Mouse (Mus musculus): ENCODE measurements around the gene Magi1.

The Magi1 gene

DNA sequence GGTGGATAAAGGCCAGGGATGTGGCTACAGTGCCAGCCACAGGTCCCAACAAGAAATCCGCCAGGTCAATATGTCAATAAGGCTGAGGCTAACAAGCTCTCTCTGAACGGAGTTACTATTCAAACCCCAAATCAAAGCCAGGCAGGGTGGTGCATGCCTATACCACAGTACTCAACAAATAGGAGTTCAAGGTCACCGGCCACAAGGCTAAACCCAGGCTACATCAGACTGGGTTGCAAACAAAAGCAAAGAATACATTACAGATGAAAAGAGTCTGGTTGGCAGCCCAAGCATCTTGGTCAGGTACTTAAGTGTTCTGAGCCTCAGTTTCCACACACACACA is 25.9 kb downstream of the Magi1 start:
- no peak for DNase-seq (ENCODE audit: low spot score)

DNA sequence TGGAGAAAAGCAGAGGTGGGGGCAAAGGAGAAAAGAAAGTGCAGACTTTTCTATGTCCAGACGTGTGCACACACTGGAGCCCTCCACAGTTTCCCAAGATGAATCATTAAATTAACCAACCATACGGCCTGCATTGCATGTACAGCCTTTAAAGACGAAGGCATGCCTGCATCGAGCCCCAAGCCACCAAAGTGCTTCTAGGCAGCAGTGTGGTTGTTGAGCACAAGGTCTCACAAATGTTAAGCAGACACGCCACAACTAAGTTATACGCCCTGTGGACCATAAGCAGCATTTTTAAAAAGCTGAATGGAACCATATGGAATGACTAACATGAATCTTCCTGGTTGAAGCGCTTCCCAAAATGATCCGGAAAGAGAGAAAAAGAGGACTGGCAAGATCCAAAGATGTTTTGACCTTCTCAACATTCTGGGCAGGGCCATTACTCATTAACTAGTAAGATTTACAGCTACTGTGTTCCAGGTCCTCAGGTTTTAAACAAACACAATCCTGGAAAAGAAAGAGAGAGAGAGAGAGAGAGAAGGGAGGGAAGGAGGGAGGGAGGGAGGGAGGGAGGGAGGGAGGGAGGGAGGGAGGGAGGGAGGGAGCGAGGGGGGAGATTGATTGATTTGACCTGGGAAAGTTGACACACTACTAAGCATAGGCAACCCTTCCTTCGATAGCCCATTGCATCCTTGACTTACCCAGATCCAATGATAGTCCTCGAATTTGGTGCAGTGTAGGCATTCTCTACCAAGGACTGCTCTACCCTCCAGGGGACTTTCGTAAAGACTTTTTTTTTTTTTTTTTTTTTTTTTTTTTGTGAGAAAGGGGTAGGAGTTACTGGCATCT is 26.5 kb downstream of the Magi1 start:
- no peak for DNase-seq (ENCODE audit: low spot score)

DNA sequence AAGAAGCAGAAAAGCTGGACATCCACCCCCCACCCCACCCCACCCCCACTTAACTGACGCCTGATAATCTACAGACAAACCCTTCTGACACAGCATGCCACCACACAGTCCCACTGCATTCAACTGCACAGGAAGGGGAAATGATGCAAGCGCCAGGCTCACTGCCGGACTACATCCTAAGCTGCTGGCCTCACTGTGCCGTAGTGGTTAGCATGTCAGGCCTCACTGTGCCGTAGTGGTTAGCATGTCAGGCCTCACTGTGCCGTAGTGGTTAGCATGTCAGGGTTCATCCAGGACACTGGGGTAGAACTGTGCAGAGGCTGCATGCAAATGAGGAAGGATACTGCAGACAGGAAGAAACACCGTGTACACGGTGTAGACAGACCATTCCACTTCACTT is 29.8 kb downstream of the Magi1 start:
- DNase-seq (ENCODE audit: low spot score), result no peak

DNA sequence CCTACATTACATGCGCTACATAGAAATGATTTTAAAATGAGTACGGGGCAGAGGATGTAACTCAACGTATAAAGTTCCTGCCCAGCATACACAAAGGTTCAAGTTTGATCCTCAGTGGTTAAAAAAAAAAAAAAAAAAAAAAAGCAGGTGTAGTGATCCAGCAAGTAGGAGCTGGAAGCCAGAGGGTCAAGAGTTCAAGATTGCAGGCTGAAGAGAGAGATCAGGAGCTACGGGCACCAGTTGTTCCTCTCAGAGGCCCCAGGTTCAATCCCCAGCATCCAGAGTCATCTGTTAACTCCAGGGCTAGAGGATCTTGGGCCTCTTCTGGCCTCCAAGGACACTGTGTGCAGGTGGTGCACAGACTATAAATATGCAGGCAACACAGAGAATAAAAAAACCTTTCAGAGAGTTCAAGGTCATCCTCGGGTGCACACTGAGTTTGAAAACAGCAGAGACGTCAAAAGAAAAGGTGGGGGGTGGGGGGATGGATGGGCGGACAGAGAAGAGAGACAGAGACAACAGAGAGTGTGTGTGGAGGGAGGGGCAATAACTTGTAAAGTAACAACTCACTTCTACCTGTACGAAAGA is 32.3 kb downstream of the Magi1 start:
- no peak for DNase-seq (ENCODE audit: low spot score)

DNA sequence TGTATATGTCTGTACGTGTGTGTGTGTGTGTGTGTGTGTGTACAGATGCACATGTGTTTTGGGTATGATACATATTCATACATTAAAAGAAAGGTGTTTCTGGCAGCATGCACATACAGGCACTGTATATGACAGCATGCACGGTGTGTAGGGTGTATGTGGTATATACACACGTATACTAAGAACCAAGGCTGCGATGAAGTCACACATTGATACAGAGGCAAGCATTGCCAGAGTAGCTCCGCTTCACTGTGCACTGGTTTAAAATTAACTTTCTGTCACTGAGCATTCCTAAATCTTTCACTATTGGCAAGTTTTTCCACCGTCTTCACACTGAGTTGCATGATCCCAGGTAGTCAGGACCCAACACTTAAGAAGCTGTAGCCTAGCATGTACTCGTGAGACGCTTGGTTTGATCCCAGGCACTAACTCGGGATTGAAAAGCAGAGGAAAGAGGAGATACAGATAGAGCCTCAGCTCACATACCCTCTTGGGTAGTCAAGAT is 34.4 kb downstream of the Magi1 start:
- DNase-seq (ENCODE audit: low spot score), result no peak

DNA sequence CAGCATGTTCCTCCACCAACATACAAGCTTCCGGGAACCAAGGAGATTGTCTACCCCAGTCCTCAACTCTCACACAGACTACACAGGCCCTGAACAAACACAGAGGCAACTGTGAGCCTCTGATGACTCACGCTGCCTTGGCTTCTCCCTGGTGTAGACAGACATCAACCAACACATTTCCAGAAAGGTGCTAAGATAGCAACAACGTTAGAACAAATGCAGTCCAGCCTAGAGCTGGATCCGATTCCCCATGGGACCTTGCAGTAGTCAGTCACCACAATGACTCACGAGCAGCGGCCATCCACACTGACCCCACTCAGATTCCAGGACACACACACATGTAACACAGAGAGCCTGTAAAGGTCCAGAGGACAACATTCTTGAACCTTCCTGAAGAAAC is 42.5 kb downstream of the Magi1 start:
- DNase-seq (ENCODE audit: low spot score), result no peak

DNA sequence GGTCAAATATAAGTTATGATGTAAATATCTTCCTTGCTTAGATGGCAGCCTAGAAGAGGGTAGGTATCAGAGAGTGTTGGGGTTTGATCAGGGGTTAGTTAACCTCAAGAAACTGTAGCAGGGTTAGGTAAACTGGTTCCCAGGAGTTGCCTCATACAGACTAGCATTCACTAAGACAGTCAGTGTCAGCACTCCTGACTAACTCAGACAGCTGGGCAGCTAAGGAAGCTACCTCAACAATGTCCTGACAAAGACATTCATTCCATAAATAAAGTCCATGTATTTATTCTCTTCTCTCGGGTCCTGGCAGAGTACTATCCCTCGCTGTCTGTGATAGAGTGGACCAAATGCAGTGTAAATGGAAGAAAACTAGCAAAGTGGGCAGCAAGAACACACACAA is 45.1 kb downstream of the Magi1 start:
- no peak for DNase-seq (ENCODE audit: low spot score)

DNA sequence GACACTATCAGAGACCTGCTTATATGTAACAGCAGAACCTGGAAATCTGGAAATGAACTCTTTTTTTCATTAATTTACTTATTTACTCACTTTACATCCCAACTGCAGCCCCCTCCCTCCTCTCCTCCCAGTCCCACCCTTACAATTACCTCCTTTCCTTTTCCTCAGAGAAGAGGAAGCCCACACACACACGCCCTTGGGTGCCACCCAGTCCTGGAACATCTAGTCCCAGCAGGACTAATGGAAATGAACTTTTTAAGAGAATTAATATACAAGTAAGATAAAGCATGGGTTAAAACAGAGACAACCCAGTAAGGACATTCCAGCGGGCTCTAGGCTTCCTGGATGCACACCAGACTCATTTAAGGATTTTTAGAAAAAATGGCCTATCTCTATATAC is 46.8 kb downstream of the Magi1 start:
- no peak for DNase-seq (ENCODE audit: low spot score)

DNA sequence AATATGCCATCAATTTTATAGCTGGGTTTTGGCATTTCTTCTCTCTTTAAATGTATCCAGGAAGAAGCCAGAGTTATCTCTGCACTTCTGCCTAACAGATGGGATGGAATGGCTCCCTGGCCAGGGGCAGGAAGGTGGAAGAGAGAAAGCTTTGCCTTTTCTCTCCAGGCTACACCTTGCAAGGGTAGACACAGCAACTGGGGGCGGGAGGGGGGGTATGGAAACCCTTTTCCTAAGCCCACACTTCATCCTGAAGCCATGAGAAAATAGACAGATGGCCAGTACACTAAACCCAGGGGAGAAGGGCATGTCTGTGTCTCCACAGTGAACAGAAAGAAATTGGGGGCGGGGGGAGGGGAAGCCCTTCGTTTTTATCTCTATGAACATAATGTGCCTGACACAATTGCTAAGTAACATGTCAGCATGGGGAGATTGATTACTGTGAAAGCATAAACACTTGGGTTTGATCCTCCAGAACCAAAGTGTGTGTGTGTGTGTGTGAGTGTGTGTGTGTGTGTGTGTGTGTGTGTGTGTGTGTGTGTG is 51.4 kb downstream of the Magi1 start:
- no peak for DNase-seq (ENCODE audit: low spot score)

DNA sequence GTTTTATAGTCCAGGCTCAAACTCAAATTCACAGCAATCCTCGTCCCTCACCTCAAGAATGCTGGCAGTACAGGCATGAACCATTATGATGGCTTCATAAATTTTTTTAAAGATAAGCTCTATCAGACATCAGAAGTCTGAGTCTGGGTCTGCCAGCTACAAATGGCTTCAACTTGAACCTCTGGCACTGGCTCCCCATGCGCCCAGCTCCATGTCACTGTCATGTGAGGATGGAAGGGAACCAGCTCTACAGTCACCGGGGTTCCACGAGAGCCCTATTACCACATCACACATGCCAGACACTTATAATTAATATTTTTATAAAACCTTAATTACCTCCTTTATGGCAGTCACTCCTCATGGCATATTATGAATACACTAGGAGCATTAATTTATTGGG is 51.9 kb downstream of the Magi1 start:
- DNase-seq (ENCODE audit: low spot score), result no peak

DNA sequence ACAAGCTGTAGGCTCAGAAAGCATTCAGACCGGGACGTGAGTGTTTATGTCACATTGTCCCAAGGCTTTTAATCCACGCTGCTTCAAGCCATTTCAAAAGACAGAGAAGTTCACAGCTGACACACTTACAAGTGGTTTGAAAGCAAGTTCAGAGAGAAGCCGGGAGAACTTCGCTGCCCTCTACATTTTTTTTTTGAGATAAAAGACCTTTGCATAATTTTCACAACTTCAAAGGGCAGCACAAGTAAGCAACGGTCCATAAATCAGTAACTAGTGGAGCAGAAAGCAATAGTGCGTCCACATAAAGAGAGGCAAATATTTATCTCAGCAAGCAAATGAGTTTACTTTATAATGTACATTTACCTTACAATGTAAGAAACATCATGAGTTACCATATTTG is 52.4 kb downstream of the Magi1 start:
- DNase-seq (ENCODE audit: low spot score), result no peak

DNA sequence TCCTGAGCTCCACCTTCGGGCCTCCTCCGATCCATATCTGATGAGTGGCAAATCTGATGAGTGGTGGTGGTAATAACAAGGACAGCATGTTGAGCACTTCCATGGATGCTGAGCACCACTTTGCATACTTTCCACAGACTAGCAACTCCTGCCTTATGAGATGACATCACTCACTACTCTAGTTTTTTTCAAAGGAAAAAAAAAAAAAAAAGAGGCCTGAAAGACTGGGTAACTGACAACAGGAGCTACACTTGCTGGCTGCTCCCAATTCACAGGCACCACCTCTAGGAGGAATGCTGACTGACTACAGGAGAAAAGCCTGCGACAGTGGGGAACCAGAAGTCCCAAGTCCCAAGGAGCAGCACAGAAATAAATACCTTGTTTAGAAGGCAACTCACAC is 52.8 kb downstream of the Magi1 start:
- DNase-seq (ENCODE audit: low spot score), result no peak

DNA sequence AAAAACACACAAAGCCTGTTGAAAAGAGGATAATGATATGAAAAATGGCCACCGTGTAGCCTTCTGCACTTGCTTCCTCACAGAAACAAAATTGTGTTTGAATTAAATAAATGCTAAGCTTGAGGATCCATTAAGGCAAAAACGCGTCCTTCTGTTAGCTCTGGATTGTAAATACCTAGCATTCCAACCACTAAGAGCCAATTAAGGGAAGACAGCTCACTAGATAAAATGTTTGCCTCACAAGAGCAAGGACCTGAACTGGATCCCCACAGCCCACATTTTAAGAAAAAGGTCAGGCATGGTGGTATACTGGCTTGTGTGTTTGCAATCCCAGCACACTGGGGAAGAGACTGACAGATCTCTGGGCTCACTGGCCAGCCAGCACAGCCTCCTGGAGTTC is 53.6 kb downstream of the Magi1 start:
- no peak for DNase-seq (ENCODE audit: low spot score)

DNA sequence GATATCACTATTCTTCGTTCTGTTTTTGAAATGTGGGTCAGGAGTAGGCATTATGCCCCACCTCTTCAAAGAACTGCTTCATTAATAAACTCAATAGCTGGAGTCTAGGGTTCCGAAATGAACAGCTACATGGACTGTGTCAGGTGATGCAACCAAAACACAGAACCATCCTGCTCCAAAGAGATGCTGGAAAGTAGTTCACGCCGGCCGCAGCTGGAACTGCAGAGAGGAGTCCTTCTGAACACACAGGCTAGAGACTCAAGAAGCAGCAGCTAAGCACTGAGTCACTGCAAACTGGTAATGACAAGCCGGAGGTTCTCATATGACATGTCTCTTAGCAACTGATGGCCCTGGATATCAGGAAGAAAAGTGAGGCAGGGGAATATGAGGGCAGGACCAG is 57.5 kb downstream of the Magi1 start:
- no peak for DNase-seq (ENCODE audit: low spot score)

DNA sequence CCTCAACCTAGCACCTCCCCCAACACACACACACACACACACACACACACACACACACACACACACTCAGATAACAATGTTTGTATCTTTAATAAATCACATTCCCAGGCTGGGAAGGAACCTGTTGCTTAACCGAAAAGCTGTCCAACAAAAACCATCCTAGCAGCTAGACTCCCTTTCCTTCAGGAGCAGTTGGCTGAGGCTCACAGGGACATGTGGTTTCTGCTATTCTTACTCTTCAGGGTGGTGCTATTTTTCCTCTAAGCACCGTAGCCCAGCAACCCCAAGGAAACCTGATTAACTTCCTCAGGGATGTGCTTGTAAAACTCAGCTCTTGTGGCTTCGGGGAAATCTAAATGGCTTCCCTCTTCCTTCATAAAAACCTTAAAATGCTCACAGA is 57.9 kb downstream of the Magi1 start:
- DNase-seq (ENCODE audit: low spot score), result no peak

DNA sequence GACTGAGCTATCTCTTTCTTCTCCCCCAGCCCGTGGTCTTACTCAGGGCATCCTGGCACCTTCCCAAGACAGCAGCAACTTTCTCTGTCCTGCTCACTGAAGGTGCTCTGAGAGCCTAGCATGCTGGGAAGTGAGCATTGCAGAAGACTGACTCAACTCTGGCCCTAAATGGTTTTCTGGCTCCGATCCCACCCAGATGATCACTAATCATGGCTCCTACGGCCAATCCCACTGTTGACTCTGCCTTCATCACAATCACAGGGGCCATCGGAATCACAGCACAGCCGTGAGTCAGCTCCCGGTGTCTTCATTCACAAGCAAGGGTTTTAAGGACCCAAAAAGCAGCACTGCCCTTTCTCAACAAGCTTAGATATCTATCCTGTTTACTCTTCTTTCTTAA is 58.6 kb downstream of the Magi1 start:
- no peak for DNase-seq (ENCODE audit: low spot score)

DNA sequence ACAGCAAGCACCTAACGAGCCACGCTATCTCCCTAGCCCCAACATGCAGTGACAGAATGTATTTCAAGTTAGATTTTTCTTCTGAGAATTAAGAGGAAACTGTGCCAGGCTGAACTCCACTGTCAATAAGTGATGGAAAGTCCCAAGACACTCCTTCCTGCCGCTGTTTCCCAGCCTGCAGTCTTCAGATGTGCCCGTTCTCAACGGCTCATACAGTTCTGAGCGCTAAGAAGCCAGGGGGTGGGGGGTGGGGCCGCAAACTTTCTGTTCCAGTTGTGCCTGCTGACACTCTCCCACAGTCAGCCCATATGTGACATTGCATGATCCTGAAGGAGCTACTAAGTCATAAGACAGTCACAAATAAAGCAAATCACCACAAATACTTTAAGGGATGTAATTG is 61.5 kb downstream of the Magi1 start:
- DNase-seq (ENCODE audit: low spot score), result no peak

DNA sequence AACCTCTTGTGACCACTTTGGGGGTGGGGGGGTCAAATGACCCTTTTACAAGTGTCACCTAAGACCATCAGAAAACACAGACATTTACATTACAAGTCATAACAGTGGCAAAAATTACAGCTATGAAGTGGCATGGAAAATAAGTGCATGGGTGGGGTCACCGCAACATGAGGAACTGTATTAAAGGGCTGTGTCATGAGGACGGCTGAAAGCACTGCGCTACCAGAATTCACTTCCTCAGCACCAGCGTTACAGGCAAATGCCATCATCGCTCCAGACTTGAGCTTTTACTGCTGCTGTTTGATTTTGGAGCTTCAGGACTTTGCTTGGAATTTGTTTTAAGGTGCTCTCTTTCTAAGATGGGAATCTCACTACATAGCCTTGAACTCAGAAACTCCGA is 62.0 kb downstream of the Magi1 start:
- DNase-seq (ENCODE audit: low spot score), result no peak

DNA sequence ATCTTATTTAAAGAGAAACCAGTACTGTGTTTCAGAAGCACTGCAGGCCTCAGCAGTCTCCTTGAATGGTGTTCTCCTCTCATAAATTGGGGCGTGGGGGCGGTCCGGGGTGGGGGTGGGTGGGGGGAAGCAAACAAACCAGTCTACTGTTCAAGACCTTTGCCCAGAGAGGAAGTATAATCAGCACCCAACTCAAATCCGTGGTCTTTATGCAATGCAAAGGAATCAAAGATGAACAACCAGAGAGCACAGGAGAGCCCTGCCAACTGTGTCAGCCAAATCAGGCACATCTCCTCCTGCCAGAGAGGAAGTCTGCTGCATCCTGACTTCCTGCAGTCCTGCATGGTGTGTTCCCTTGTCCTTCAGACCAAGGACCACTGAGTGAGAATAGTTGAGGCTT is 65.6 kb downstream of the Magi1 start:
- DNase-seq (ENCODE audit: low spot score), result no peak

DNA sequence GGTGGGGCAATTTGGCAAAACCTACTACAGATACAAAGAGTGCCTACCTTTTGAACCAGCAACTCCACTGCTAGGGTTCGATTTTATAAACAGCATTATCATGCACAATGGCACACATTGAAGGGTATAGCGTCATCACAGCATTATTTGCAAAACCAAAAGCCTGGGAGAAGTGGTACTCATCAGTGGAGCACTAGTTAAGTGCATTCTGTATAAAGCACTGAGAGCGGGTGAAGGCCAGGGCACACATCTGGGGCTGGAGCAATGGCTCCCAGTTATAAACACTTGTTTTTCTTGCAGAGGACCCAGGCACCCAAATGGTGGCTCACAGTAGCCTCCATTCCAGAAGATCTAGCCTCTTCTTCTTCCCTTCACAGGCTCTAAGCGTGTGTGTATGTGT is 67.9 kb downstream of the Magi1 start:
- DNase-seq (ENCODE audit: low spot score), result no peak

DNA sequence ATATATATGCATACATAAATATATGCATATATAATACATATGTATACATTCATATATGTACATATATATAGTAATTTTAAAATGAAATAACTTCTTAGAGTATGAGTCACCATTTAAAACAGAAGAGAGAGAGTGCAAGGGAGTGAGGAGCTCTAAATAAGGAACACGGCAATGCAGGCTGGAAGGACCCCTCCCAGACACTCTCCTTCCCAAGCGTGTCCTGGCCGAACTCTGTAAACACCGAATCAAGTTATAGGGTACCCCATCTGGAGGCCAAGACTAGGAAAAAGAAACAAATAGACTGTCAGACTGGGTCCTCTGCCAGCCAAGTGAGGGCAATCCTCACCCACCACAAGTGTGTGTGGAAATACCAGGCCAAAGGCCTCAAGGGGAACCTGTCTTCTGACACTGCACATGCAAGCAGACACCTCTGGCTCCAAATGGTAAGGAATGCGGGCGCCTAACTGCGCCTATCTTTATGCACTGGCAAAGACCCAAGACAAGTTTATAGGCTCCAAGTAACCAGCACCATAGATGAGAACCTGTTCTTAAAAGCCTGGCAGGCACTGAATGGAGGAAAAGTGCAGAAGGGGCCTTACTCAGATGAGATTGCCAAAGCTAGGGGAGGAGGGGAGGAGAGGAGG is 68.7 kb downstream of the Magi1 start:
- DNase-seq (ENCODE audit: low spot score), result no peak

DNA sequence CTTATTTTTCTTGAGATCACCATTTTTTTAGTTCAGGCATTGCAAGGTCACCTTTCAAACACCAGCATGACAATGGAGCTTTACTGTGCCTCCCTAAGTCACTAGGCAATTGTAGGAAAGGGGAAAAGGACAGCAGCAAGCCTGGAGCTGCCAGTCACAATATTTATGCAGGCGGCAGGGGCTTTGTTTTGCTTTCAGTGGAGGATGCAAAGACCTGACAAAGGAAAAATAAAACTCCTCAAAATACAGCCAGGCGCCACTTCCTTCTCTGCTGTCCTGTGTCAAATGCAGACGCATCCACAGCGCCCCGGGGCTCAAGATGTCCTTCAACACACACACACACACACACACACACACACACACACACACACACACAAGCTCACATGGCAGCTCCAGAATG is 77.8 kb downstream of the Magi1 start:
- DNase-seq (ENCODE audit: low spot score), result no peak

DNA sequence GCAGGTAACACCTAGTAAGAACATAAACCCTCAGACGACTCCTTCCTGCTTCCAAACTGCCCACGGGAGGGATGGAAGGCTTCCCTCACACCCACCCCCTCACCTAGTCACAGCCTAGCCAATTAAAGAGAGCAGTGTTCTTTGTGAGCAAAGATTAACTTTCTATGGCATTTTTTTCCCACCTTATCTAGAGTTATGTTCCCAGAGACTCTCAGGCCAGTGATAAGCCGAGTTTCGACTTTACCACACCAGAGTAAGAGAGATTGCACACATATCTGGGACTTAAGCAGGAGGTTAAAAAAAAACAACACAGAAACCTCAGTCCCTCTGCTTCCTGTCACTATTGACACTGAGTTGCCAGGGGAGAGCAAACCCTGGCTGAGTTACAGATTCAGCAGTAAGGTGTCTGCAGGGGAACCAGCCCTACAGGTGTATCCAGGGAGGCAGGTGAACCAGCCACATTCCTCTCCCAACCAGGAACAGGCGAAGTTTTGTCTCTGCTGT is 80.0 kb downstream of the Magi1 start:
- DNase-seq (ENCODE audit: low spot score), result no peak

Measured in testis, postnatal 10 days (tissue).